Mouse (Mus musculus) right cerebral cortex, adult 2 months (tissue): ENCODE measurements around the gene Pacsin2.
A peak's percentile ranks its signal among the peaks of the same experiment; 100 is the strongest.
"Not testable (repeated sequence)": the region's sequence is repeated elsewhere in the genome, so short reads cannot be mapped to it uniquely, and the experiment has no call there.

ENCODE experiments used
- DNase-seq, 2 experiments: peaks; one replicate each; pipeline ENCODE4 v3.0.0; 2021 to 2022; ENCODE audit warnings: low spot score in 2 of 2

Pacsin2 gene

GRCm38 (mm10) chr15:83464083-83464904 is at the start of gene Pacsin2:
Gene Pacsin2 (minus strand): TSS chr15:83464606.
- DNase-seq = peak; percentile 95

GRCm38 (mm10) chr15:83512489-83513281 is 48.3 kb upstream of the Pacsin2 start:
- DNase-seq = no peak

GRCm38 (mm10) chr15:83510805-83511405 is 46.5 kb upstream of the Pacsin2 start, which contains the start of gene Ttll1:
Gene Ttll1 (minus strand): TSS chr15:83510893.
- peak; percentile 95 to 97 for DNase-seq

GRCm38 (mm10) chr15:83509950-83510804 is 45.8 kb upstream of the Pacsin2 start:
- DNase-seq = no peak

- DNase-seq = not testable (repeated sequence)
Observed at GRCm38 (mm10) chr15:83501483-83501882, 37.1 kb upstream of the Pacsin2 start.

- peak in 1 of 2 experiments; percentile 18 for DNase-seq
Observed at GRCm38 (mm10) chr15:83500352-83500751, 35.9 kb upstream of the Pacsin2 start.

GRCm38 (mm10) chr15:83499211-83499755 is 34.9 kb upstream of the Pacsin2 start:
- no peak for DNase-seq

- no peak for DNase-seq
Observed at GRCm38 (mm10) chr15:83497299-83497698, 32.9 kb upstream of the Pacsin2 start.

- no peak for DNase-seq
Observed at GRCm38 (mm10) chr15:83495787-83496367, 31.5 kb upstream of the Pacsin2 start.

- no peak for DNase-seq
Observed at GRCm38 (mm10) chr15:83495195-83495594, 30.8 kb upstream of the Pacsin2 start.

GRCm38 (mm10) chr15:83494572-83494920 is 30.1 kb upstream of the Pacsin2 start:
- no peak for DNase-seq

- DNase-seq = no peak
Observed at GRCm38 (mm10) chr15:83493856-83494571, 29.6 kb upstream of the Pacsin2 start.

- no peak for DNase-seq
Observed at GRCm38 (mm10) chr15:83491891-83492290, 27.5 kb upstream of the Pacsin2 start.

GRCm38 (mm10) chr15:83489471-83489870 is 25.1 kb upstream of the Pacsin2 start:
- DNase-seq = no peak

GRCm38 (mm10) chr15:83487477-83488115 is 23.2 kb upstream of the Pacsin2 start:
- DNase-seq = peak; percentile 23 to 30

GRCm38 (mm10) chr15:83484311-83484710 is 19.9 kb upstream of the Pacsin2 start:
- no peak for DNase-seq

- DNase-seq = peak in 1 of 2 experiments; percentile 14
Observed at GRCm38 (mm10) chr15:83483482-83483881, 19.1 kb upstream of the Pacsin2 start.

- DNase-seq = peak in 1 of 2 experiments; percentile 14
Observed at GRCm38 (mm10) chr15:83482645-83483224, 18.3 kb upstream of the Pacsin2 start.

GRCm38 (mm10) chr15:83481236-83481780 is 16.9 kb upstream of the Pacsin2 start:
- no peak for DNase-seq
